Mouse (Mus musculus) stomach, postnatal 0 days (tissue): ENCODE measurements around the gene Rps13. TPM values are rescaled to one million over a fixed set of nuclear protein-coding genes. Genes with fewer than 3 reads are reported as not detected.
"Not testable (repeated sequence)": the region's sequence is repeated elsewhere in the genome, so short reads cannot be mapped to it uniquely, and the experiment has no call there.

ENCODE experiments used
- ATAC-seq: fragments of 200-750 bp; cut with Nextera tagmentation; 2 replicates; pipeline ENCODE4 v1.8.0; 2017; ENCODE audit not compliant: low FRiP score, low TSS enrichment
- DNase-seq: peaks from one replicate; pipeline ENCODE4 v3.0.0-alpha.2; 2016; ENCODE audit warnings: low spot score
- H3K27ac ChIP-seq: fragments of 300-500 bp; sonication (generic); replicated peaks from 2 replicates; pipeline ENCODE4 v1.5.1; 2014; ENCODE audit warnings: mild to moderate bottlenecking, control low read depth
- H3K27me3 ChIP-seq: fragments of 300-500 bp; sonication (generic); 2 replicates; pipeline ENCODE4 v1.6.1; 2014; ENCODE audit warnings: low read length; ENCODE audit not compliant: control insufficient read depth, insufficient read depth
- H3K36me3 ChIP-seq: fragments of 300-500 bp; sonication (generic); 2 replicates; pipeline ENCODE4 v1.6.1; 2014; ENCODE audit warnings: low read length, mixed read lengths; ENCODE audit not compliant: control insufficient read depth, insufficient read depth
- H3K4me1 ChIP-seq: fragments of 300-500 bp; sonication (generic); replicated peaks from 2 replicates; pipeline ENCODE4 v1.6.1; 2014; ENCODE audit warnings: antibody characterized with exemption; ENCODE audit not compliant: control insufficient read depth, insufficient read depth
- H3K4me2 ChIP-seq: fragments of 300-500 bp; sonication (generic); replicated peaks from 2 replicates; pipeline ENCODE4 v1.6.1; 2014; ENCODE audit warnings: low read depth, mild to moderate bottlenecking, control low read depth, moderate library complexity
- H3K4me3 ChIP-seq: fragments of 300-500 bp; sonication (generic); 2 replicates; pipeline ENCODE4 v1.5.1; 2014; ENCODE audit warnings: low read depth, low read length, control low read depth
- H3K9ac ChIP-seq: fragments of 300-500 bp; sonication (generic); 2 replicates; pipeline ENCODE4 v1.6.1; 2014; ENCODE audit warnings: mild to moderate bottlenecking, low read length, control low read depth, mixed read lengths
- H3K9me3 ChIP-seq: fragments of 300-500 bp; sonication (generic); 2 replicates; pipeline ENCODE4 v1.6.1; 2016; ENCODE audit warnings: low read length; ENCODE audit not compliant: control insufficient read depth
- CTCF ChIP-seq: IDR thresholded peaks from 2 replicates; pipeline ENCODE4 v1.5.1; 2016; ENCODE audit warnings: antibody characterized with exemption, low read depth, mild to moderate bottlenecking, moderate library complexity
- EP300 ChIP-seq: optimal IDR thresholded peaks from 2 replicates; pipeline ENCODE3; 2016; ENCODE audit warnings: antibody characterized with exemption
- WGBS: fragments of 180-500 bp; shearing (Covaris S2); extraction: QIAGEN DNeasy Blood & Tissue Kit; methylation state at CpG from one replicate; pipeline ENCODE4 v1.1.7; 2014; 5-methylcytosine and 5-hydroxymethylcytosine counted together
- polyA plus RNA-seq: library from polyadenylated mRNA; unstranded; fragments of >200 nt; fragmentation: Nextera tagmentation; extraction: Ambion mirVana; gene quantifications from 2 replicates; pipeline ENCODE4 v1.2.1, GENCODE M21; 2015

Gene Rps13
- 609 and 626 TPM in 2 replicates for polyA plus RNA-seq

DNA sequence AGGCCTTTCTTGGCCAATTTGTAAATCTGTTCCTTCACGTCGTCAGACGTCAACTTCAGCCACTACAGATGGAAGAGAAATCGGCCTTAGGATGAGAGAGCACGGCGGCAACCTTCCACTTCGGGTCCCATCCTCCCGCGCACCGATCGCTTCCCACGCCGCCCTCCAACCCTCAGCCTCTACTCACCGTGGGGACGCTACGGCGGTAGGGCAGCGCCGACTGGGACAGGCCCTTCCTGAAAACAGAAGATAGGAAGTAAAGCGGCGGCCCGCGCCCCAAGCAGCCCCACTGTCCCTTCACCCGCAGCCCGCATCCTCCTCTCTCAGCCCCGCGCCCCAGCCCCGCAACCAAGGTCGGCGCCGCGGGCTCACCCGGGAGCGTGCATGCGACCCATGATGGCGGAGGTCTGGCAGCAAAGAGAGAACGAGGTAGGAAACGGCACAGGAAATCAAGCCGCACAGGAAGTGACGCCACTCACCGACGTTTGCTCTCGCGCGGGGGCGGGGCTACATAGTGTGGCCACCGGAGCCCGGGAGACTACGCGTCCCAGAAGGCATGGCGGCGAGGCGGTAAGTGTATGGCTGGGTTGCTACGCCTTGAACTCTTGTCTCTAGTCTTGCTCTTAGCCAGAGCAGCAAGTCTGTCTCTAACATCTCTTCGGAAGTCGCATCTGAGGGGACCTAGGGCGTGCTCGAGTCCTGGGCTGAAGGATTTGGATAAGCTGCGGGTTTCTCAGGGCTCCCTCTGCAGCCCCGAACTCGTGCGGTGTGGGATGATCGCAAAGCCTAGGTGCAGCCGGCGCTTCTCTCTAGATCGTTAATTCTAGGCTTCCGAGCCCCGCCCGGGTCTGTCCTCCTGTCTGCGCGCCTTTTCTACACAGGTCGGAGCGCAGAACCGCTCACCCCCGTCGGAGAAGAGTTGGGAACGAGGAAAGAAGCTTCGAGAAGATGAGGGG is at the start of gene Rps13:
Rps13 (minus strand) TSS at position 483 of the 956 bp plus-strand sequence.
- no peak for TF ChIP-seq CTCF
- TF ChIP-seq EP300, result no peak

DNA sequence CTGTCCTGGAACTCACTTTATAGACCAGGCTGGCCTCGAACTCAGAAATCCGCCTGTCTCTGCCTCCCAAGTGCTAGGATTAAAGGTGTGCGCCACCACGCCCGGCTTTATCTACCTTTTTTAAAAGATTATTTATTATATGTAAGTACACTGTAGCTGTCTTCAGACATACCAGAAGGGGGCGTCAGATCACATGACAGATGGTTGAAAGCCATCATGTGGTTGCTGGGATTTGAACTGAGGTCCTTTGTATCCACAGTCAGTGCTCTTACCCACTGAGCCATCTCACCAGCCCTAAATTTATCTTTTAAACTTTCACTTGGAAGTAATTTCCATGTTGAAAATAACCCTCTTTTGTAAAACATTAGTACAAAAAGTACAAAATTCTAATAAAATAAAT is 45.2 kb upstream of the Rps13 start:
- not testable (repeated sequence) for H3K4me2 ChIP-seq, H3K27me3 ChIP-seq, H3K27ac ChIP-seq, H3K9ac ChIP-seq, H3K4me3 ChIP-seq, H3K36me3 ChIP-seq, H3K4me1 ChIP-seq, ATAC-seq, DNase-seq, H3K9me3 ChIP-seq
- 96% methylated on average over 6 of the region's 6 CpGs for WGBS
- TF ChIP-seq CTCF, result peak; percentile 17; the same call in 1 of the 2 replicates

More for the DNA sequence above, at the start of gene Rps13:
- ATAC-seq (peak; percentile 99), DNase-seq (peak; percentile 98)
- Histone ChIP-seq H3K4me1 (no peaks in the 10 kb centered on the region), H3K4me2 (peak within 1 kb of the TSS; percentile 83), H3K9me3 (no peaks in the 10 kb centered on the region), H3K36me3 (peaks cover 2% of the 10 kb centered on the region), H3K9ac (peak within 1 kb of the TSS; percentile 98), H3K27ac (peak within 1 kb of the TSS; percentile 89), H3K4me3 (peak within 1 kb of the TSS; percentile 85), H3K27me3 (no peaks in the 10 kb centered on the region)
- WGBS, result under 1% methylated on average over 77 of the region's 78 CpGs

DNA sequence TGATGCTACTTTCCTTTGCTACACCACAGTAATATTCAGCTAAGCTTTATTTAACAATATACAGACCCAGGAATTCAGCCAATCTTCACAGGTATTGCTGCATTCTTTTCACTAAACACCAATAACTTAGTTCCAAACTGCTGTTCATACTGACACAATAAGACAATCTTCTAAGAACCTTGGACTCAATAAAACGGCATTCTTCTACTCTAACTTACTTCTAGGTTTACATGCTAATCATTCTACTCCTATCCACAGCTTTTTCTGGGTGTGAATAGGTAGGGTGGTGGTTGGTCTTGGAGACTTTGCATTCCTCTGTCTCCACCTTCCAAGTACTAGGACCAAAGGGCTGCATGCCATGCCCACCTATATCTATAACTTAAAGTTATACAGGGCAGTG is 40.3 kb upstream of the Rps13 start:
- Histone ChIP-seq H3K27ac (no peak overlapping the region), H3K4me1 (no peaks in the 10 kb centered on the region), H3K9ac (no peak overlapping the region), H3K27me3 (no peaks in the 10 kb centered on the region), H3K36me3 (peaks cover 6% of the 10 kb centered on the region), H3K4me2 (no peak overlapping the region), H3K4me3 (no peak overlapping the region), H3K9me3 (no peaks in the 10 kb centered on the region)
- ATAC-seq (no peak), DNase-seq (no peak)
- TF ChIP-seq EP300, result no peak
- no peak for TF ChIP-seq CTCF
- 93% methylated on average over 1 of the region's 1 CpGs for WGBS

DNA sequence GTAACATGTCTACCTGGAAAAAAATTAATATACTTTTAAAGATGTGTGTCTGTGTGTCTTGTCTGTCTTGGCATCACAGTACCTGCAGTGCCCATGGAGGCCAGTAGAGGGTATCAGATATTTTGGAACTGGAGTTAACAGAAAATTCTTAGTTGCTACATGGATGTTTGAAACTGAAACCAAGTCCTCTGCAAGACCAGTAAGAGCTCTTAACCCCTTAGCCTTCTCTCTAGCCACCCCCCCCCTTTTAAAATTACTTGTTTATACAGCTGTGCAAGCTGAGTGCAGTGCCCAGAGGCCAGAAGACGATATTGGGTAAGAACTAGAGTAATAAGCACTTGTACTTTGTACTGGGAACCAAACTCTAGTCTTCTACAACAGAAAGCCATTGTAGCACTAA is 2.2 kb upstream of the Rps13 start:
- Histone ChIP-seq H3K4me1 (no peaks in the 10 kb centered on the region), H3K36me3 (peaks cover 8% of the 10 kb centered on the region), H3K9ac (no peak overlapping the region), H3K27ac (no peak overlapping the region), H3K4me2 (no peak overlapping the region), H3K4me3 (no peak overlapping the region), H3K27me3 (no peaks in the 10 kb centered on the region), H3K9me3 (no peaks in the 10 kb centered on the region)
- TF ChIP-seq EP300 (no peak), CTCF (peak; percentile 72)
- ATAC-seq (no peak), DNase-seq (peak; percentile 59)
- WGBS, result 18% methylated on average over 1 of the region's 1 CpGs

DNA sequence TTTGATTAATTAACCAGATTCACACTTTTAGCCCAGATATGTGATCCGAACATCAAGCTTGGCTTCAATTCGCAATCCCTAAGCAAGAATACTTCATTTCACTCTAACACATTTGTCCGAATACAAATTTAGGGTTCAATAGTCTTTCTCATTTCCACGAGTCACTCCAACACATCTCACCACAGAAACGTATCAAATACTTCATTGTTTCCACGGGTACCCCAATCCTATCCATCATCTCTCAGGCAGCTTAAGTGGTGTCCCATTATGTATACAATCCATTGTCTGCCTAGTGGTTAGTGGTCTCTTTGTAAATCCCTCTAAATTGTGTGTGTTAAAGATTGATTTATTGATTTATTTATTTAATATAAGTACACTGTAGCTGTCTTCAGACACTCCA is 1.1 kb upstream of the Rps13 start:
- no peak overlapping the region for H3K9ac ChIP-seq
- ATAC-seq (no peak), DNase-seq (no peak)
- H3K4me3 ChIP-seq, result peak overlapping the region; percentile 85; the same call in 1 of the 2 replicates
- H3K36me3 ChIP-seq, result peaks cover 8% of the 10 kb centered on the region
- TF ChIP-seq CTCF (no peak), EP300 (no peak)
- H3K27ac ChIP-seq, result no peak overlapping the region
- H3K4me2 ChIP-seq, result no peak overlapping the region; the same call in 1 of the 2 replicates
- H3K9me3 ChIP-seq, result no peaks in the 10 kb centered on the region
- H3K27me3 ChIP-seq, result no peaks in the 10 kb centered on the region
- WGBS, result 49% methylated on average over 6 of the region's 6 CpGs
- H3K4me1 ChIP-seq, result no peaks in the 10 kb centered on the region

DNA sequence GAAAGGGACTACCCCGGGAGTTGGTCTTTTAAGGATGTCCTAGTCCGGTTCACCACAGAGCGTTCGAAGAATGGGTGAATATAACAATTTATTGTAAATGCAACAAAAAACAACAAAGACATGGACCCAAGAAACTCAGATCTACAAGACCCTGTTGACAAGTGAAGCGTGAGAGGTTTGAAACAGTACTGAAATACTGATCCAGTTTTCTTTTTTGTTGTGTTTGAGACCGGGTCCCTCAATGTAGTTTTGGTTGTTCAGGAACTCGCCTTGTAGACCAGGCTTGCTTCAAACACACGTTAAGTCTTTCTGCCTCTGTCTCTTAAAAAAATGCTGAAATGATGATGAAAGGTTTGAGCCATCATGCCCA is 659 bp upstream of the Rps13 start:
- DNase-seq (no peak), ATAC-seq (no peak)
- Histone ChIP-seq H3K9ac (peak overlapping the region; percentile 71), H3K4me2 (peak overlapping the region; percentile 83), H3K4me1 (no peaks in the 10 kb centered on the region), H3K4me3 (peak overlapping the region; percentile 85), H3K9me3 (no peaks in the 10 kb centered on the region), H3K27ac (peak overlapping the region; percentile 89), H3K36me3 (peaks cover 5% of the 10 kb centered on the region), H3K27me3 (no peaks in the 10 kb centered on the region)
- TF ChIP-seq CTCF (no peak), EP300 (no peak)
- WGBS, result 12% methylated on average over 8 of the region's 8 CpGs
